Mouse (Mus musculus): ENCODE data around the gene Asl. TPM values are rescaled to one million over a fixed set of nuclear protein-coding genes. Genes with fewer than 3 reads are reported as not detected.

The Asl gene
- total and polyA plus RNA-seq, 3 experiments: 15.8 to 26.7 TPM; not detected in 1

- no peak for TF ChIP-seq JUND (IDR thresholded peaks at IDR 0.05; ENCODE audit: low read depth, low read length)
- no peak for TF ChIP-seq SIN3A (IDR thresholded peaks at IDR 0.05; ENCODE audit: low read length)
Observed at GRCm38 (mm10) chr5:129994989-129995388, 34.1 kb downstream of the Asl start (continued).

GRCm38 (mm10) chr5:129993374-129993773, 35.7 kb downstream of the Asl start:
- Histone ChIP-seq H3K27me3 (ENCODE audit: control insufficient read depth in 1 of 2, insufficient read depth in 2 of 2, low read length in 2 of 2) (no peaks in the 10 kb centered on the region), H3K36me3 (ENCODE audit: control insufficient read depth in 1 of 2, insufficient read depth in 2 of 2, low read length in 2 of 2) (peaks cover 2 to 3% of the 10 kb centered on the region in 2 experiments; a peak in 3 of 4 replicates), H3K27ac (ENCODE audit: control insufficient read depth, low read depth, low read length) (no peak overlapping the region), H3K9ac (ENCODE audit: control insufficient read depth, low read depth, low read length, poor library complexity, severe bottlenecking) (no peak overlapping the region), H3K4me1 (ENCODE audit: control insufficient read depth in 1 of 2, insufficient read depth in 2 of 2, low read length in 2 of 2) (peaks cover 0 to 4% of the 10 kb centered on the region in 2 experiments; a peak in 1 of 4 replicates), H3K9me3 (replicated peaks; ENCODE audit: insufficient read depth, low read length) (no peaks in the 10 kb centered on the region), H3K79me2 (ENCODE audit: control insufficient read depth, insufficient read depth, low read length, poor library complexity) (no peaks in the 10 kb centered on the region), H3K4me3 (ENCODE audit: control insufficient read depth in 1 of 2, insufficient read depth in 1 of 2, low read depth in 2 of 2, low read length in 2 of 2) (no peak overlapping the region)
- TF ChIP-seq SIN3A (IDR thresholded peaks at IDR 0.05; ENCODE audit: low read length): no peak
- no peak for TF ChIP-seq ZMIZ1 (IDR thresholded peaks at IDR 0.05; ENCODE audit: low read depth, low read length)
- TF ChIP-seq TAL1 (IDR thresholded peaks at IDR 0.05; ENCODE audit: low read length): no peak
- TF ChIP-seq GABPA (IDR thresholded peaks at IDR 0.05; ENCODE audit: low read depth, low read length): no peak
- TF ChIP-seq TBP (IDR thresholded peaks at IDR 0.05; ENCODE audit: low read depth, low read length): no peak
- TF ChIP-seq MEF2A (IDR thresholded peaks at IDR 0.05; ENCODE audit: extremely low read depth, insufficient replicate concordance, low read depth, low read length, poor library complexity, severe bottlenecking): no peak
- TF ChIP-seq MAFK (IDR thresholded peaks at IDR 0.05; ENCODE audit: borderline replicate concordance, low read depth, low read length): no peak
- no peak for TF ChIP-seq NRF1 (IDR thresholded peaks at IDR 0.05; ENCODE audit: insufficient read depth, low read depth, low read length, poor library complexity, severe bottlenecking)
- no peak for TF ChIP-seq POLR2A (IDR thresholded peaks at IDR 0.05; ENCODE audit: control insufficient read depth in 1 of 2, insufficient read depth in 1 of 2, low read depth in 1 of 2, low read length in 2 of 2, poor library complexity in 1 of 2)
- TF ChIP-seq E2F4 (IDR thresholded peaks at IDR 0.05; ENCODE audit: borderline replicate concordance, low read depth, low read length): no peak
- TF ChIP-seq ETS1 (IDR thresholded peaks at IDR 0.05; ENCODE audit: low read depth, low read length): no peak
- no peak for TF ChIP-seq MAX (IDR thresholded peaks at IDR 0.05; ENCODE audit: low read length)
- TF ChIP-seq POLR2AphosphoS2 (IDR thresholded peaks at IDR 0.05; ENCODE audit: low read length): no peak
- TF ChIP-seq CHD2 (IDR thresholded peaks at IDR 0.05; ENCODE audit: low read length): no peak
- TF ChIP-seq POLR2AphosphoS5 (IDR thresholded peaks at IDR 0.05; ENCODE audit: borderline replicate concordance, low read depth, low read length): no peak
- no peak for TF ChIP-seq MXI1 (IDR thresholded peaks at IDR 0.05; ENCODE audit: low read depth, low read length)
- no peak for TF ChIP-seq RCOR1 (IDR thresholded peaks at IDR 0.05; ENCODE audit: low read depth, low read length)
- no peak for DNase-seq (ENCODE audit: low read depth, low spot score)

- Histone ChIP-seq H3K27ac (ENCODE audit: control insufficient read depth, low read depth, low read length) (no peak overlapping the region), H3K36me3 (ENCODE audit: control insufficient read depth in 1 of 2, insufficient read depth in 2 of 2, low read length in 2 of 2) (peaks cover 2 to 6% of the 10 kb centered on the region in 2 experiments; a peak in 3 of 4 replicates), H3K9ac (ENCODE audit: control insufficient read depth, low read depth, low read length, poor library complexity, severe bottlenecking) (no peak overlapping the region), H3K27me3 (ENCODE audit: control insufficient read depth in 1 of 2, insufficient read depth in 2 of 2, low read length in 2 of 2) (no peaks in the 10 kb centered on the region), H3K9me3 (replicated peaks; ENCODE audit: insufficient read depth, low read length) (no peaks in the 10 kb centered on the region), H3K4me3 (ENCODE audit: control insufficient read depth in 1 of 2, insufficient read depth in 1 of 2, low read depth in 2 of 2, low read length in 2 of 2) (no peak overlapping the region), H3K4me1 (ENCODE audit: control insufficient read depth in 1 of 2, insufficient read depth in 2 of 2, low read length in 2 of 2) (peaks cover 0 to 4% of the 10 kb centered on the region in 2 experiments; a peak in 1 of 4 replicates), H3K79me2 (ENCODE audit: control insufficient read depth, insufficient read depth, low read length, poor library complexity) (no peaks in the 10 kb centered on the region)
- TF ChIP-seq GATA1 (IDR thresholded peaks at IDR 0.05; ENCODE audit: low read depth, low read length) (peak; percentile 9; the same call in 1 of the 2 replicates), POLR2A (IDR thresholded peaks at IDR 0.05; ENCODE audit: control insufficient read depth in 1 of 2, insufficient read depth in 1 of 2, low read depth in 1 of 2, low read length in 2 of 2, poor library complexity in 1 of 2) (no peak), ZNF384 (IDR thresholded peaks at IDR 0.05; ENCODE audit: low read depth, low read length) (peak; percentile 58; the same call in 1 of the 2 replicates), E2F4 (IDR thresholded peaks at IDR 0.05; ENCODE audit: borderline replicate concordance, low read depth, low read length) (no peak), MYB (IDR thresholded peaks at IDR 0.05; ENCODE audit: low read depth, low read length) (no peak), MXI1 (IDR thresholded peaks at IDR 0.05; ENCODE audit: low read depth, low read length) (0 out of 2 replicates have a peak, but pooled peaks have one; percentile 19), USF1 (IDR thresholded peaks at IDR 0.05; ENCODE audit: low read depth, low read length) (peak; percentile 60), NELFE (IDR thresholded peaks at IDR 0.05; ENCODE audit: low read depth, low read length) (no peak), TCF12 (IDR thresholded peaks at IDR 0.05; ENCODE audit: low read depth, low read length) (no peak), MYC (IDR thresholded peaks at IDR 0.05; ENCODE audit: low read depth, low read length) (0 out of 2 replicates have a peak, but pooled peaks have one; percentile 22), ZMIZ1 (IDR thresholded peaks at IDR 0.05; ENCODE audit: low read depth, low read length) (no peak), MEF2A (IDR thresholded peaks at IDR 0.05; ENCODE audit: extremely low read depth, insufficient replicate concordance, low read depth, low read length, poor library complexity, severe bottlenecking) (no peak)
- peak; percentile 48 for DNase-seq (ENCODE audit: low read depth, low spot score)
Observed at GRCm38 (mm10) chr5:129991898-129992297, 37.1 kb downstream of the Asl start.
